Mouse (Mus musculus) spleen, embryonic (tissue): ENCODE data around the gene Vmp1.

ENCODE experiments used
- CTCF ChIA-PET: fragments of 350-600 bp; sonication (Branson Sonifier 250); formaldehyde crosslinking; loops from one replicate; lab custom pipeline; 2022; lab: Charles Lee

Gene Vmp1

DNA sequence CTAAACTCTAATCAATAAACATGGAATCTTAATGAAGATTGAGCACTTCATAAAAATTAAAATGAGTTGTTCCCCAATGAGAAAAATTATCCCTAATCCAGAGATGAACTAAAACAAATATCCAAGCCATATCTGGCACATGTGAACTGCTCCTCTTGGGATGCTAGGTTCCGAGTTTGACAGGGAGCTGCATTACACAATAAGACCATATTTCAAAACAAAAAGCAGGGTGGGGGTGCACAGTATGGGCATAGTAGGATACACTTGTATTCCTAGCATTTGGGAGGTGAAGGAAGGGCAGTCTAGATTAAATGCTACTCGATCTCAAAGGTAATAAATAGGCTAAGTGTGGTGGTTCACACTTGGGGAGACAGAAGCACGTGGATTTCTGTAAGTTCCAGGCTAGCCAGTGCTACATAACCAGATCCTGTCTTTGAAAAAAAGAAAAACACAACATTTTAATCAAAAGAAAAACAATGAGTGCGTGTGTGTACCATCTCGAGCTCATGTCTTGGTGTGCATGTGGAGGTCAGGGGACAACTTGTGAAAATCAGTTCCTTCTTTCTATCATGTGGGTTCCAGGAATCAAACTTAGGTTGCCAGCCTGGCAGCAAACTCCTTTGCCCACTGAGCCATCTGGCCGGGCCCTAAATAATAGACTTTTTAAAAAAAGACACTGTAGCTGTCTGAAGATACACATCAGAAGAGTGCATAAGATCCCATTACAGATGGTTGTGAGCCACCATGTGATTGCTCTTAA, 143.7 kb downstream of the Vmp1 start:
- CTCF ChIA-PET: interaction anchor here (0.5 kb wide), 1 partner anchor 48 kb away, joined by 7 read pairs; no protein-coding TSS in a partner anchor

DNA sequence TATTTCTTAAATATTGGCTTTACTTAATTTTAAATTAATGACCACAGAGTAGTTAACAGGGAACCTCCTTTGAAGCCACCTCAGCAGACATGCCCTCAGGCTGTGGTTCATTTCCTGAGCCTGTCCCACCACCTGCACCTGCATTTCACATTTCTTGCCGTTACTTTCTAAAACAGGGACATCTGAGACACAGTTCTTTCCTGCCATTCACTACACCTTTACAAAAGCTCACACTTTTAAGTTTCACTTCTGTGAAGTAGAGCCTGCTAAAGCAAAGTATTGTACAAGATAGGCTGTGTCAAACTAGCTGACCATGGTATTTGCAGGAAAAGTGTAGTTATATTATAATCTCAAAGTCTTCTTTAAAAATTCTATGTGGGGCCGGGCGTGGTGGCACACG, 144.8 kb downstream of the Vmp1 start:
- CTCF ChIA-PET: interaction anchor here (0.6 kb wide), 1 partner anchor 47 kb away, joined by 3 read pairs; no protein-coding TSS in a partner anchor

DNA sequence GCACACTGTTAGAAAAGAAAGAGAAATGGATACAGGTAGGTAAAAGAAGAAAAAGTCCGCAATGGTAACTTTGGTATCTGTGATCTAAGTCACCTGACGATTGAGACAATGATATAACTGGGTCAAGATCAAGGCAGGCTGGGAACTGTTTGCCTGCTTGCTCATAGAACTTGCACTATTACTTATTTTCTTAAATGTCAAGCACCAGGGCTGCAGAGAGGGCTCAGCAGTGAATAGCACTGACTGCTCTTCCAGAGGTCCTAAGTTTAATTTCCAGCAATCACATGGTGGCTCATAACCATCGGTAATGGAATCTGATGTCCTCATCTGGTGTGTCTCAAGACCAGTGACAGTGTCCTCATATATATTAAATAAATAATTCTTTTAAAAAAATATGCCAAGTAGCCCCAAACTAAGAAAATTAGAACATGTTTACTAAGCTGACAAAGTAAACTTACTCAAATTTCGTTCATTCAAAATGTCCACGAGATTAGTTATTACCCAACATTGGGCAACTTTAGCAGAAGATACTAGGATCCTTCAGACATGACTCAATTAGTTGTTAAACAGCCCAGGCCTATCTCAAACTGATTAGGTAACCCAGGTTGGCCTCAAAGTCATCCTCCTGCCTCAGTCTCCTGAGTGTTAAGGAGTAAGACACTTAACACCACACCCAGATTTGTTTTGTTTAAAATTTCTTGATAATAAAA, 149.3 kb downstream of the Vmp1 start:
- CTCF ChIA-PET: no interaction called here
